Mouse (Mus musculus) liver, embryonic 14.5 days (tissue): ENCODE results near the gene Midn. TPM values are rescaled to one million over a fixed set of nuclear protein-coding genes. Genes with fewer than 3 reads are reported as not detected.

ENCODE experiments used
- ATAC-seq: fragments of 200-750 bp; cut with Nextera tagmentation; 2 replicates; pipeline ENCODE4 v1.8.0; 2017; ENCODE audit warnings: moderate number of reproducible peaks, mild to moderate bottlenecking, moderate library complexity; ENCODE audit not compliant: insufficient read depth
- DNase-seq, 3 experiments: peaks; one replicate each; pipeline ENCODE4 v3.0.0-alpha.2; 2012 to 2013; ENCODE audit warnings: low read depth in 3 of 3, low spot score in 3 of 3
- H3K27ac ChIP-seq: fragments of 300-500 bp; sonication (generic); 2 replicates; pipeline ENCODE4 v1.5.1; 2014; ENCODE audit warnings: moderate library complexity, mild to moderate bottlenecking, control low read depth, inconsistent platforms
- H3K27me3 ChIP-seq: fragments of 300-500 bp; sonication (generic); 2 replicates; pipeline ENCODE4 v1.6.1; 2014; ENCODE audit warnings: mild to moderate bottlenecking, low read length, moderate library complexity; ENCODE audit not compliant: control insufficient read depth, insufficient read depth
- H3K36me3 ChIP-seq: fragments of 300-500 bp; sonication (generic); replicated peaks from 2 replicates; pipeline ENCODE4 v1.6.1; 2014; ENCODE audit warnings: low read depth; ENCODE audit not compliant: control insufficient read depth, insufficient read depth
- H3K4me1 ChIP-seq, 2 experiments: fragments of 200-500 bp in 1 of 2; fragments of 300-500 bp in 1 of 2; sonication (generic) in 1 of 2; replicated peaks; 2 replicates each; pipeline ENCODE4 v1.6.1; 2012 to 2014; ENCODE audit warnings: antibody characterized with exemption in 1 of 2, inconsistent platforms in 1 of 2, low read length in 1 of 2; ENCODE audit not compliant: control insufficient read depth in 2 of 2, insufficient read depth in 2 of 2
- H3K4me2 ChIP-seq: fragments of 300-500 bp; sonication (generic); 2 replicates; pipeline ENCODE4 v1.6.1; 2014; ENCODE audit warnings: low read depth, mild to moderate bottlenecking, control low read depth, moderate library complexity
- H3K4me3 ChIP-seq, 2 experiments: fragments of 200-500 bp in 1 of 2; fragments of 300-500 bp in 1 of 2; sonication (generic) in 1 of 2; 2 replicates each; pipeline ENCODE4 v1.5.1; 2012 to 2014; ENCODE audit warnings: low read depth in 2 of 2, low read length in 2 of 2, mild to moderate bottlenecking in 2 of 2, control low read depth in 1 of 2, inconsistent platforms in 1 of 2, moderate library complexity in 1 of 2; ENCODE audit not compliant: insufficient read depth in 1 of 2
- H3K9ac ChIP-seq: fragments of 300-500 bp; sonication (generic); replicated peaks from 2 replicates; pipeline ENCODE4 v1.6.1; 2014; ENCODE audit warnings: mild to moderate bottlenecking, control low read depth, moderate library complexity
- H3K9me3 ChIP-seq: fragments of 300-500 bp; sonication (generic); 2 replicates; pipeline ENCODE4 v1.6.1; 2016; ENCODE audit warnings: low read length, mixed read lengths; ENCODE audit not compliant: control insufficient read depth
- CTCF ChIP-seq: IDR thresholded peaks from 2 replicates; pipeline ENCODE4 v1.5.1; 2016; ENCODE audit warnings: antibody characterized with exemption, low read depth, control low read depth
- EP300 ChIP-seq: IDR thresholded peaks from 2 replicates; pipeline ENCODE4 v1.6.1; 2016; ENCODE audit warnings: antibody characterized with exemption, low read depth
- whole genome bisulfite sequencing: fragments of 180-500 bp; shearing (Covaris S2); extraction: QIAGEN DNeasy Blood & Tissue Kit; methylation state at CpG from one replicate; pipeline ENCODE4 v1.1.7; 2014; ENCODE audit not compliant: insufficient replicate concordance; 5-methylcytosine and 5-hydroxymethylcytosine counted together
- polyA plus RNA-seq, 2 experiments: library from polyadenylated mRNA; depleted of rRNA in 1 of 2; stranded (reverse) in 1 of 2; unstranded in 1 of 2; fragments of >200 nt; fragmentation: Nextera tagmentation in 1 of 2; extraction: Ambion mirVana in 1 of 2; gene quantifications; 2 replicates each; pipeline versions ENCODE4 v1.2.1 to v1.2.3; 2012 to 2014

The Midn gene
- polyA plus RNA-seq, 2 experiments, result 5.1 to 9.1 TPM

DNA sequence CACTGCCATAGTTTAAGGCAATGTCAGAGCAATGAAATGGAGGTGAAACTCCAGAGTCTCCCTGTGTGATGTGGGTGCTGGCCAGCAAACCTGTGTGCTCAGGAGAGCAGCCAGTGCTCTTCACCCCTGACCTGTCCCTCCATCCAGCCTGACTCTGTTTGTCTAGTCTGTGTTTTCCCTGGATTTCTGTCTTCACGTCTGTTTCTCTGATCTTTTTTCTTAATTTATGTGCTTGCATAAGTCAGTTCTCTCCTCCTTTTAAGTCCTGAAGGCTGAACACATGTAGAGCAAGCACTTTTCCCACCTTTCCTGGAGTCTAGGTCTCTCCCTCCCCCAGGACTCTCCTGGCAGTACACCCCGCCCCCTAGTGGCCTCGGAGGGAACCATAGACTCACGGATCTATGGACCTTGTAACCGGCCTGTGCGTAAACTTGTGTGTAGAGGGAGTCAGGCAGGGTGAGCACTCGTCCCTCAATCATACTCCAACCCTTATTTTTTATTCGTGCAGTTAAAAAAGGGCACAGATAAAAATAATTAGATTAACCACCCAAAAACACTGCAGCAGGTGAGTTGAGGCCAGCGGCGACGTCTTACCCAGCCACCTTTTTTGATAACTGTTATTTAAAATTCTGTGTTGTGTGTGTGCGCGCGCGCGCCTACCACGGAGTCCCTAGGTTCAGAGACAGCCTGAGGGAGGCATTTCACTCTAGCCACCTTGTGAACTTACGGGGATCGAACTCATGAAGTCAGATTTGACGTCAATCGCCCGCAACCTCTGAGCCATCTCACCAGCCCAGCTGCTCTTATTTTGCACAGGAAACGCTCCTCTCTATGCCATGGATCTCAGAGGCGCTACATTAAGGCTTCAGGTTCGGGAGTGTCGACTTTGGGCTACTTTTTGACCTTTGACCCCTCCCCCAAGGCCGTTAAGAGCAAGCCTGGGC lies 33.5 kb upstream of the Midn start:
- peak; percentile 47 for ATAC-seq
- DNase-seq, result peak; percentile 88 to 92 (median 89)
- peak overlapping the region; percentile 81 for H3K9ac ChIP-seq
- H3K36me3 ChIP-seq, result peaks cover 22% of the 10 kb centered on the region
- no peaks in the 10 kb centered on the region for H3K9me3 ChIP-seq
- peak overlapping the region; percentile 67 to 70 for H3K4me3 ChIP-seq
- H3K4me2 ChIP-seq, result peak overlapping the region; percentile 79
- peaks cover 19 to 25% of the 10 kb centered on the region in 2 experiments for H3K4me1 ChIP-seq
- peak overlapping the region; percentile 91 for H3K27ac ChIP-seq
- no peaks in the 10 kb centered on the region for H3K27me3 ChIP-seq
- TF ChIP-seq CTCF, result peak; percentile 99
- 0 out of 2 replicates have a peak, but pooled peaks have one; percentile 26 for TF ChIP-seq EP300
- WGBS, result under 1% methylated on average over 27 of the region's 27 CpGs

DNA sequence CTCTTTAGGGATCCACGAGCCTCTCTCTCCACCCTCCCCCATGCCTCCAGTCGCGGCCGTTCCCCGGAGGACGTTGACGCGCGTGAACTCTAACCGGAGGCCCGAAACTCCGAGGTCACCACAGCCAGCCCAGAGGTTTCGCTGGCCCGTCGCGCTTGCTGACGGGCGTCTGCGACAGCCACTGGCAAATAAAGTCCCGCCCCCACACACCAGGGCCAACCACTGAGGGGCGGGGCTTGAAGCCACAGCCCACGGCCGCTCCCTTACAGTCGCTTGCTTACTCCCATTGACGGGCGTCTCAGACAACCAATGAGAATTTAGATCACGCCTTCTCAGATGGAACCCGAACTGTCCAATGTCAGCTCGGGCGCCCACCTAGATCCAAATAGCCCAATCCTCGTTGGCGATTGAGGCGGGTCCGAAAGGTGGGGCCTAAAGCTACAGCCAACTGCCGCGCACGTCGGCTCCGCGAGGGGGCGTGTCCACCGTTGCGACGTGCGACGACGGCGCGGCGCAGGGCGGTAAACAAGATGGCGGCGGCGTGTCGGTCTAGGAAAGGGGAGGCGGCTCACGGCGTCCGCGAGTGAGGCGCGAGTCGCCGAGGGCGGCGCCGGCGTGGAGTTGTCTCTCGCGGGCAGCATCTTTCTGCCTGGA lies 32.7 kb upstream of the Midn start, which contains the start of gene Stk11:
Gene Stk11 (plus strand): TSS at position 514 of the 654 bp plus-strand sequence.
- H3K27me3 ChIP-seq, result no peaks in the 10 kb centered on the region
- peaks cover 19 to 29% of the 10 kb centered on the region in 2 experiments for H3K4me1 ChIP-seq
- DNase-seq (peak; percentile 100), ATAC-seq (peak; percentile 93)
- under 1% methylated on average over 70 of the region's 70 CpGs for WGBS
- H3K36me3 ChIP-seq, result peaks cover 30% of the 10 kb centered on the region
- H3K27ac ChIP-seq, result peak within 1 kb of the TSS; percentile 91
- peak within 1 kb of the TSS; percentile 99 for H3K9ac ChIP-seq
- peak within 1 kb of the TSS; percentile 85 to 97 for H3K4me3 ChIP-seq
- TF ChIP-seq CTCF (peak; percentile 40), EP300 (0 out of 2 replicates have a peak, but pooled peaks have one; percentile 3)
- H3K4me2 ChIP-seq, result peak within 1 kb of the TSS; percentile 81
- H3K9me3 ChIP-seq, result no peaks in the 10 kb centered on the region

DNA sequence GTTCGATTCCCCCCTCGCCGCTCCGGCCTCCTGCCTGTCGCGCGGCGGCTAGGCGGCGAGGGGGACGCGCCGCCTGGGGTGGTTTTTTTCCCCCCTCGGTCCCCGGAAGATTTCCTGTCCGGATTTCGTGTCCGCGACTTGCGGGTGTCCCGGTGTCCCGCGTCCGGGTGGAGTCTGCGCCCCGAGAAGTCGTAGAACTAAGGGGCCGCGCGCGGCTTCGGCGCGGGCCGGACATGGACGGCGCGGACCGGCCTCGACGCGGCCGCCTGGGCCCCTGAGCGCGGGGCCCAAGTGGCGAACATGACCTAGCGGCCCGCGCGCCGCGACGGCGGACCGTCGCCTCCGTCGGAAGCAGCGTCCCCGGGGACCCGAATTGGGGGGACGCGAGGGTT lies 32.1 kb upstream of the Midn start:
- Histone ChIP-seq H3K9me3 (no peaks in the 10 kb centered on the region), H3K27me3 (no peaks in the 10 kb centered on the region), H3K9ac (peak overlapping the region; percentile 99), H3K4me2 (peak overlapping the region; percentile 81), H3K27ac (peak overlapping the region; percentile 69), H3K36me3 (peaks cover 36% of the 10 kb centered on the region), H3K4me3 (peak overlapping the region; percentile 85 to 97), H3K4me1 (peaks cover 19 to 31% of the 10 kb centered on the region in 2 experiments)
- TF ChIP-seq CTCF (no peak), EP300 (no peak)
- WGBS, result under 1% methylated on average over 63 of the region's 63 CpGs
- ATAC-seq (peak; percentile 15; the same call in 1 of the 2 replicates), DNase-seq (no peak)

DNA sequence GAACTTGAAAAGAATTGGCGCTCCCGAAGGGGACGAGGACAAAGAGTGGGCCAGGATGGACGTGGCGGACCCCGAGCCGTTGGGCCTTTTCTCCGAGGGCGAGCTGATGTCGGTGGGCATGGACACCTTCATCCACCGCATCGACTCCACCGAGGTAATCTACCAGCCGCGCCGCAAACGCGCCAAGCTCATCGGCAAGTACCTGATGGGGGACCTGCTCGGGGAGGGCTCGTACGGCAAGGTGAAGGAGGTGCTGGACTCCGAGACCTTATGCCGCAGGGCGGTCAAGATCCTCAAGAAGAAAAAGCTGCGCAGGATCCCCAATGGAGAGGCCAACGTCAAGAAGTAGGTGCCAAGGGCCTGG lies 31.5 kb upstream of the Midn start:
- no peak for ATAC-seq

More for the DNA sequence above, 31.5 kb upstream of the Midn start:
- Histone ChIP-seq H3K4me3 (peak overlapping the region; percentile 85 to 97), H3K27ac (peak overlapping the region; percentile 69), H3K9ac (peak overlapping the region; percentile 99), H3K9me3 (no peaks in the 10 kb centered on the region), H3K27me3 (no peaks in the 10 kb centered on the region), H3K4me1 (peaks cover 19 to 31% of the 10 kb centered on the region in 2 experiments), H3K36me3 (peaks cover 42% of the 10 kb centered on the region), H3K4me2 (peak overlapping the region; percentile 81)
- TF ChIP-seq EP300 (no peak), CTCF (no peak)
- under 1% methylated on average over 27 of the region's 27 CpGs for WGBS
- DNase-seq, result no peak
